In genomic region chr16:74258241-74258640, GRCm38 (mm10) we compare ENCODE assay signal across 23 mouse cellular contexts.
"Had no signal": no experiment of that assay in that cellular context is flagged by ENCODE, and none has a peak within 500 bp of the region (broad histone marks: within the 10 kb centered on the region; RNA-seq: fewer than 3 reads in every experiment).

No protein-coding gene starts in this region.

- H3K27me3 ChIP-seq: heart, embryonic 13.5 days; heart, embryonic 15.5 days; hindbrain, embryonic 13.5 days; hindbrain, embryonic 15.5 days; kidney, embryonic 15.5 days; limb, embryonic 13.5 days; limb, embryonic 15.5 days; liver, embryonic 12.5 days had no signal

- H3K36me3 ChIP-seq: heart, embryonic 13.5 days; heart, embryonic 15.5 days; hindbrain, embryonic 13.5 days; hindbrain, embryonic 15.5 days; kidney, embryonic 15.5 days; limb, embryonic 13.5 days; limb, embryonic 15.5 days; liver, embryonic 12.5 days had no signal

- H3K27ac ChIP-seq: heart, adult 2 months; heart, embryonic 13.5 days; heart, embryonic 15.5 days; hindbrain, embryonic 13.5 days; hindbrain, embryonic 15.5 days; hindbrain, postnatal 0 days; kidney, embryonic 15.5 days; kidney, postnatal 0 days; limb, embryonic 13.5 days; limb, embryonic 15.5 days; liver, embryonic 12.5 days; liver, embryonic 14.5 days had no signal

- H3K9me3 ChIP-seq: heart, embryonic 13.5 days; heart, embryonic 15.5 days; hindbrain, embryonic 13.5 days; hindbrain, embryonic 15.5 days; kidney, embryonic 15.5 days; limb, embryonic 13.5 days; limb, embryonic 15.5 days; liver, embryonic 12.5 days had no signal

- H3K4me1 ChIP-seq: heart, embryonic 13.5 days; heart, embryonic 15.5 days; hindbrain, embryonic 13.5 days; hindbrain, embryonic 15.5 days; kidney, embryonic 15.5 days; limb, embryonic 13.5 days; limb, embryonic 15.5 days; liver, embryonic 12.5 days had no signal

- H3K4me3 ChIP-seq: heart, adult 2 months; heart, embryonic 13.5 days; heart, embryonic 15.5 days; hindbrain, embryonic 13.5 days; hindbrain, embryonic 15.5 days; kidney, embryonic 15.5 days; limb, embryonic 13.5 days; limb, embryonic 15.5 days; liver, embryonic 12.5 days had no signal

- DNase-seq: gastrocnemius, postnatal 14 days; gastrocnemius, postnatal 36 days; heart, adult 11 months; heart, adult 2 months; heart, postnatal 14 days; heart, postnatal 36 days; kidney, adult 11 months; kidney, adult 2 months; kidney, adult 9 months; kidney, postnatal 14 days; kidney, postnatal 36 days; left cerebral cortex, postnatal 4 days had no signal
